Mouse (Mus musculus) central nervous system, embryonic 18 days (tissue): ENCODE data around the gene Trp53. TPM values are rescaled to one million over a fixed set of nuclear protein-coding genes. Genes with fewer than 3 reads are reported as not detected.

Experiments used
- polyA plus RNA-seq: library from polyadenylated mRNA; depleted of rRNA; stranded (reverse); fragments of >200 nt; gene quantifications from 2 replicates; pipeline ENCODE4 v1.2.3, GENCODE M21; 2012; rRNA removed

The Trp53 gene
- 63.0 and 69.2 TPM in 2 replicates for polyA plus RNA-seq

GRCm38 (mm10) chr11:69580091-69580514 is at the start of gene Trp53, which contains the start of gene Wrap53:
Trp53 (plus strand) TSS chr11:69580359.
Wrap53 (minus strand) TSS chr11:69580255.

DNA sequence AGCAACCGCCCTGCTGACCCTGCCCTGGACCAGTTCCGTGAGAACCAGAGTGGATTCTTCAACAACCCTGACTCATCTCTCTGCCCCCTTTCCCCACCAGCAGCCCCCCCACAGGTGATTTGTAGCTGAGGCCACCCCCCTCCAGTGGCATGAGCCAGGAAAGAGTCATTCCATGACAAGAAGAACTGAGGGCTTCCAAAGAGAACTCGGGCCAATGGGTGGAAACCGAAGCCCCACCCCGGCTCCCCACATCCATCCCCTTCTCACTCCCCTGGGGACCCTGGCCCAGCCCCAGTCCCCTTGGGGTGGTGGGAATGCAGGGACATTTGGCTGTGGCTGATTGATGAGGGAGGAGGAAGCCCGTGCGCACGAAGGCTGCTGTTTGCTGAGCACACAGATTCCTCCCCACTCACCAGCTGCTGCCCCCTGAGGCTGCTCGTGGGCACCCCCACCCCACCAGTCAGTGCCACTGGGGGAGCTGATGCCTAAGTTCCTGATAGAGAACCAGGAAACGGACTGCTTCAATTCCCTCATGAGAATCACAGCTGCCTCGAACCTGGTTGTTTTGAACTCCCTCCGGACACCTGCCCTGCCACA is 31.0 kb upstream of the Trp53 start, which contains the start of gene Dnah2:
Gene Dnah2, minus strand, starts transcription at position 51 of the 597 bp plus-strand sequence.

DNA sequence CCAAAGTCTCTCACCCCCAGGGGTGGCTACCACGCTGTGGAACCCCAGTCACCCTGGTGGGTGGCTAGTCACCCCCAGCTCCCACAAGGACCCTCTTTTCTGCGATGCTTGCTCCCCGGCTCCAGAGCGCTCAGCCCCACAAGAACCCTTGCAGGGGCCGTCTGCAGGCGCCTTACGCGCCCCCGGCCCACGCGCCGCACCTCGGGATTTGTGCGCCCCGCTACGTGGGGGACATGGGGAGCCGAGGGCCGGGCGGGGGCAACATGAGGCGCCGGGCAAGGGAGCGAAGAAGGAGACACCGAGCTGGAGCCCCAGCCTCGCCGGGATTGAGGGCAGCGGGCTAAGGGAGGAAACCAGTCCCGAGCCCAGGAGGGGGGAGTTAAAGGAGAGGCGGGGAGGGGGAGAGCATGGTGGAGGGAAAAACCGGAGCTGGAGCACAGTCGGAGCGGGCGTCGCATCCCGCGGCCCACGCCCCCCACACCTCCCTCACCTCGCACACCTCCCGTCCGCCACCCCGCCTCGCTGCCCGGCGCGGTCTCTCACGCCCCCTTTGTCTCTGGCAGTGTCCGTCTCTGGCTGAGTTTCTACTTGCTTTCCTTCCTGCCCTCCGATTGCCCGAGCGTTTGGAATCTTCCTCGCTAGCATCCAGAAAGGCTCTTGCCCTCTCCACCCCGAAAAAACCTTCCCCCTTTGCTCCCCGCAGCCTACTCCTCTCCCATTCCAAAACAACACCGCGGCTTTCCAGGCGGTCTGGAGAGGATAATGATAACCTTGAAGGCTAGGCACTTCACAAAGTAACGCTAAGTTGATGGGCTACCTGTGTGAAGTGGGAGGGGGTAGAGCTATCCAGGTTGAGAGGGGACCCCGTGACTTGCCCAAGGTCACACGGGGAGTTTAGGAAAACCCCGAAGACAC is 20.1 kb upstream of the Trp53 start, which contains the start of gene Efnb3:
Gene Efnb3, minus strand, starts transcription at position 355 of the 915 bp plus-strand sequence.

DNA sequence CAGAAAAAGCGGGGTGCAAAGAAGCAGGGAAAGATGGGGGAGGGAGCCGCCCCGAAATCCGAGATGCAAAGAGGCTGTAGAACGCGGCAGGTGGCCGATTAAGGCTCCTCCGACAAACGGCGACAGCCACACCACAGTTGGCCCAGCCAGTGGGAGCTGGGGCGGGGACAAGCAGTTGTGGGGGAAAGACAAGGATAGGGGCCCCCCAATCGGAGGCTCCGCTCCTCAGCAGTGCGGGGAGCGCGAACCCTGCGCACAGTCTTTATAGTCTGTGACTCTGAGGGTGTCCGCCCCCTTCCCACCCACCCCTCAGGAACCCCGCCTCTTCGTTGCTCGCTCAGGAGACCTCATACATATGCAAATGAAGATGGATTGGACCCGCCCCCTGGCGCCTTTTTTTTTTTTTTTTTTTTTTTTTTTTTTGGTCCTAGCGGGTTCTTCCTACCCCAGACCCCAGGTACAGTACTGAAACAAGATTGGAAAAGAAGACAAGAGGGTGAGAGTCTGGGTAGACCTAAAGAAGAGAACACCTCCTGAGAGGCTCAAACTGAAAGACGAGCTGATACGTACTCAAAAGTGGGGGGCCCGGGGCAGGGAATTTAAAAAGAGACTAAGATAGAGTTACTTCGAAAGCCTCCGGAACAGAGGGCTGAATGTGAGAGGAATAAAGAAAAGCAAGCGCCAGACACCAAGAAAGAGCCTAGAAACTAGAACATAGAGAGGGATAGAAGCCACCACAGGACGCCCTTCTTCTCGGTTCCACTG is 25.7 kb downstream of the Trp53 start, which contains the start of gene Atp1b2:
Gene Atp1b2, minus strand, starts transcription at position 217 of the 765 bp plus-strand sequence.

GRCm38 (mm10) chr11:69617805-69618204 is 37.6 kb downstream of the Trp53 start, which contains the start of gene Shbg:
Shbg (minus strand) TSS chr11:69617905.

DNA sequence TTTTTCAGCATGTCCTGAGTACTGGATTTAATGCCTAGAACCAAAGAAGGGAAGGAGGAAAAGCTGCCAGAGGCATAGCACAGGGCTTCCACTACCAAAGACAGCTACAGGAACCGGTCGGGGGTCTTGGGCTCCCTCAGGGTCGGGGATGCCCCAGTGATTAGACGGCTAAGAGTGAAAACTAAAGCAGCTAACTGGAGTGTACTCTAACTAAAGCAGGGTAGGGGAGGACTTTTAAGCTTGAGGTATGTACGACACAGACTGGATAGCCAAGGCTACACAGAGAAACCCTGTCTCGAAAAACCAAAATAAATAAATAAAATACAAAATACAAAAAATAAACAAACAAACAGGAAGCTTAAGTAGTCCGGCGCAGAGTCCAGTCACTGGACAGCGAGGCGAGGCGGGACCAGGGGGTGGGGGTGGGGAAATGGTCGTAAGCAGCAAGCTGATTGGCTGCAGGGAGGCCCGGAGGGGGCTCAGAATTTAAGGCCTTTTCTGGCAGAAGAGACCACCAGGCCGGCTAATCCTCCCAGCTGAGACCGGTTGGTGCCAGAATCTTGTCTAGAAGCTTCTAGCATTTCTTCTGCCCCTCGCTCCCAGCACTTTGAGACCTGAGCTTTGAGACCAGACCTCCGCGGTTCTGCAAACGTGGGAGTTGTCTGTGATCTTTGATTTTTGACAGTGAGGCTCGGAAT is 41.6 kb downstream of the Trp53 start, which contains the start of gene Sat2:
Gene Sat2, plus strand, starts transcription at position 454 of the 698 bp plus-strand sequence.

DNA sequence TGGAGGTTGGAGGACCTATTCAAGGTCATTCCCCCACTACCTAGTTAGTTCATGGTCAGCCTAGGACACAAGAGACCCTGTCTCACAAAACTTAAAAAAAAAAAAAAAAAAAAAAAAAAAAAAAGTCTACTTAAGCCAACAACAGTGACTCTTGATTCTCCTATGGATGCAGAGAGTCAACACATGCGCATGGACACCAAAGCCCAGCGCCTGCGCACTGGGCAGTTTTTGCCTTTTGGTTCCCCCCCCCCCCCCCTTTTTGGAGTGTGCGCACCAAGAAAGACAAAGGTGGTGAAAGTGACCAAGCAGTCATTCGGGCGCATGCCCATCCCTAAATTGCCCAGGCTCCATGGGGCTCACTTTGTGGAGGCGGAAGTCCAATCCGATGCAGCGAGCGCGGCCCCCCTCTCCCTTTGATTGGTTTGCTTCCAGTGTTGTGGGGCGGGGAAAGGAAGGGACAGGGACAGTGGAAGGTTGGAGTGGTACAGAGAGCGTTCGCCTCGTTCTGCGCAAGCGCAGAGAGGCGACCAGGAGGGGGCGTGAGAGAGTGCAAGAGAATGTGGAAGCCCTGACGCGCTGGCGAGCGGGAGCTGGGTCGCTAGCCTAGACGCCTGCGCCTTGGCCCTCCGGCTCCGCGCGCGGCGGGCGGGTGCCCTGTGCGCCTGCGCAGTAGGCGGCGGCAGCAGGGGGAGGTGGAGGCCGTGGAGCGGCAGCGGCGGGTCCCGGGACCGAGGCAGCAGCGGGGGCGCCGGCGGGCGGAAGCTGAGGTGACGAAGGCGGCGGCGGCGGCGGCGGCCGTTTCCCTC is 52.3 kb downstream of the Trp53 start, which contains the start of gene Fxr2:
Gene Fxr2, plus strand, starts transcription at position 707 of the 806 bp plus-strand sequence.

Other genes with a start within 250 kb of the Trp53 start
- 143 and 152 TPM in 2 replicates for gene Rnf227, start 239.9 kb upstream of the Trp53 start, polyA plus RNA-seq
- 260 and 330 TPM in 2 replicates for gene Chd3, start 211.0 kb upstream of the Trp53 start, polyA plus RNA-seq
- 104 and 131 TPM in 2 replicates for gene Naa38, start 184.9 kb upstream of the Trp53 start, polyA plus RNA-seq
- 25.8 and 28.6 TPM in 2 replicates for gene Cyb5d1, start 184.7 kb upstream of the Trp53 start, polyA plus RNA-seq
- gene Tmem88, start 182.1 kb upstream of the Trp53 start, polyA plus RNA-seq, result 4.4 and 5.5 TPM in 2 replicates
- gene Kdm6b, start 166.7 kb upstream of the Trp53 start, polyA plus RNA-seq, result 10.9 and 16.9 TPM in 2 replicates
- gene Dnah2, start 31.2 kb upstream of the Trp53 start, polyA plus RNA-seq, result 9.3 and 9.5 TPM in 2 replicates
- gene Efnb3, start 20.2 kb upstream of the Trp53 start, polyA plus RNA-seq, result 209 and 212 TPM in 2 replicates
- 15.4 and 16.4 TPM in 2 replicates for gene Wrap53, start 104 bp upstream of the Trp53 start, polyA plus RNA-seq
- 95.2 and 95.8 TPM in 2 replicates for gene Atp1b2, start 25.6 kb downstream of the Trp53 start, polyA plus RNA-seq
- gene Shbg, start 37.5 kb downstream of the Trp53 start, polyA plus RNA-seq, result not detected in 2 replicates
- 16.5 and 16.9 TPM in 2 replicates for gene Sat2, start 41.7 kb downstream of the Trp53 start, polyA plus RNA-seq
- 121 and 125 TPM in 2 replicates for gene Fxr2, start 52.6 kb downstream of the Trp53 start, polyA plus RNA-seq
- gene Sox15, start 75.0 kb downstream of the Trp53 start, polyA plus RNA-seq, result 0.13 TPM in 1 of 2 replicates, not detected in the other
- 125 and 127 TPM in 2 replicates for gene Mpdu1, start 82.3 kb downstream of the Trp53 start, polyA plus RNA-seq
- gene Cd68, start 85.8 kb downstream of the Trp53 start, polyA plus RNA-seq, result 6.1 and 7.5 TPM in 2 replicates
- gene Eif4a1, start 92.1 kb downstream of the Trp53 start, polyA plus RNA-seq, result 887 and 907 TPM in 2 replicates
- 155 and 168 TPM in 2 replicates for gene Senp3, start 101.7 kb downstream of the Trp53 start, polyA plus RNA-seq
- gene Tnfsf13, start 105.4 kb downstream of the Trp53 start, polyA plus RNA-seq, result 0.79 and 1.1 TPM in 2 replicates
- 7.0 and 7.1 TPM in 2 replicates for gene Tnfsf12, start 115.5 kb downstream of the Trp53 start, polyA plus RNA-seq
- 1.2 and 1.5 TPM in 2 replicates for gene Tnfsfm13, start 115.7 kb downstream of the Trp53 start, polyA plus RNA-seq
- gene Polr2a, start 178.3 kb downstream of the Trp53 start, polyA plus RNA-seq, result 20.4 and 20.9 TPM in 2 replicates
- gene Slc35g3, start 181.6 kb downstream of the Trp53 start, polyA plus RNA-seq, result 0.12 and 0.20 TPM in 2 replicates
- gene Zbtb4, start 185.6 kb downstream of the Trp53 start, polyA plus RNA-seq, result 15.8 and 16.1 TPM in 2 replicates
- 1.6 and 5.2 TPM in 2 replicates for gene Chrnb1, start 215.6 kb downstream of the Trp53 start, polyA plus RNA-seq
- gene Fgf11, start 221.5 kb downstream of the Trp53 start, polyA plus RNA-seq, result 23.7 and 27.4 TPM in 2 replicates
- gene Tmem102, start 225.3 kb downstream of the Trp53 start, polyA plus RNA-seq, result 0.13 and 0.25 TPM in 2 replicates
- not detected in 2 replicates for gene Gm39566, start 234.9 kb downstream of the Trp53 start, polyA plus RNA-seq
- gene Spem2, start 238.1 kb downstream of the Trp53 start, polyA plus RNA-seq, result not detected in 2 replicates
- 1.3 and 1.5 TPM in 2 replicates for gene Spem1, start 241.8 kb downstream of the Trp53 start, polyA plus RNA-seq